Mouse (Mus musculus) spleen, postnatal 36 days (tissue): ENCODE results near the gene Ccdc88c.

Source experiments
- DNase-seq, 2 experiments: peaks; one replicate each; pipeline ENCODE4 v3.0.0; 2022; ENCODE audit warnings: low spot score in 2 of 2, mixed read lengths in 1 of 2

Ccdc88c gene

GRCm38 (mm10) chr12:100969808-100970207 is 59.0 kb downstream of the Ccdc88c start:
- no peak for DNase-seq

- no peak for DNase-seq
Observed at GRCm38 (mm10) chr12:100967383-100967782, 61.5 kb downstream of the Ccdc88c start.

GRCm38 (mm10) chr12:100966253-100966652 is 62.6 kb downstream of the Ccdc88c start:
- no peak for DNase-seq

- no peak for DNase-seq
Observed at GRCm38 (mm10) chr12:100965298-100965697, 63.6 kb downstream of the Ccdc88c start.

- peak; percentile 64 to 78 for DNase-seq
Observed at GRCm38 (mm10) chr12:100958621-100959592, 69.9 kb downstream of the Ccdc88c start.

- peak; percentile 76 to 81 for DNase-seq
Observed at GRCm38 (mm10) chr12:100958006-100958405, 70.8 kb downstream of the Ccdc88c start.

GRCm38 (mm10) chr12:100957257-100957656 is 71.6 kb downstream of the Ccdc88c start:
- no peak for DNase-seq

GRCm38 (mm10) chr12:100956825-100957224 is 72.0 kb downstream of the Ccdc88c start:
- no peak for DNase-seq

- DNase-seq: peak; percentile 54 to 74
Observed at GRCm38 (mm10) chr12:100956028-100956427, 72.8 kb downstream of the Ccdc88c start.

GRCm38 (mm10) chr12:100953926-100954325 is 74.9 kb downstream of the Ccdc88c start:
- peak in 1 of 2 experiments; percentile 42 for DNase-seq

- peak; percentile 72 to 78 for DNase-seq
Observed at GRCm38 (mm10) chr12:100952193-100952931, 76.5 kb downstream of the Ccdc88c start.

GRCm38 (mm10) chr12:100949146-100949545 is 79.7 kb downstream of the Ccdc88c start:
- DNase-seq: no peak

- no peak for DNase-seq
Observed at GRCm38 (mm10) chr12:100948021-100948420, 80.8 kb downstream of the Ccdc88c start.

GRCm38 (mm10) chr12:100945948-100946347 is 82.9 kb downstream of the Ccdc88c start:
- no peak for DNase-seq

GRCm38 (mm10) chr12:100945501-100945900 is 83.4 kb downstream of the Ccdc88c start:
- DNase-seq: no peak

- no peak for DNase-seq
Observed at GRCm38 (mm10) chr12:100944921-100945336, 83.9 kb downstream of the Ccdc88c start.

GRCm38 (mm10) chr12:100943146-100943545 is 85.7 kb downstream of the Ccdc88c start:
- no peak for DNase-seq

GRCm38 (mm10) chr12:100941361-100941760 is 87.5 kb downstream of the Ccdc88c start:
- no peak for DNase-seq

- DNase-seq: no peak
Observed at GRCm38 (mm10) chr12:100937441-100938360, 91.2 kb downstream of the Ccdc88c start.

- DNase-seq: no peak
Observed at GRCm38 (mm10) chr12:100936737-100937136, 92.1 kb downstream of the Ccdc88c start.

GRCm38 (mm10) chr12:100936116-100936515 is 92.7 kb downstream of the Ccdc88c start:
- peak; percentile 57 to 75 for DNase-seq
